Mouse (Mus musculus): ENCODE measurements around the gene Tpsg1.

- TF ChIP-seq CTCF (IDR thresholded peaks at IDR 0.05; ENCODE audit: extremely low read depth, insufficient read depth, insufficient read length, insufficient replicate concordance) (peak; percentile 88; the same call in 1 of the 2 replicates), POLR2A (IDR thresholded peaks at IDR 0.05; ENCODE audit: low read depth, low read length) (no peak)
These were observed 28.9 kb downstream of the Tpsg1 start for GRCm38 (mm10) chr17:25397804-25398519.
